Mouse (Mus musculus) R1 (cell line): Measurements from ENCODE around the gene Gtdc1.

Experiments
- DNase-seq: peaks from one replicate; pipeline ENCODE4 v3.0.0-alpha.2; 2018; ENCODE audit warnings: low read depth, low spot score

The Gtdc1 gene

GRCm38 (mm10) chr2:44590881-44591280 is 336.6 kb downstream of the Gtdc1 start:
- no peak for DNase-seq

- DNase-seq, result no peak
Observed at GRCm38 (mm10) chr2:44584061-44584460, 343.4 kb downstream of the Gtdc1 start.

- no peak for DNase-seq
Observed at GRCm38 (mm10) chr2:44583491-44583890, 344.0 kb downstream of the Gtdc1 start.

GRCm38 (mm10) chr2:44571810-44572209 is 355.6 kb downstream of the Gtdc1 start:
- DNase-seq, result no peak

- no peak for DNase-seq
Observed at GRCm38 (mm10) chr2:44571156-44571555, 356.3 kb downstream of the Gtdc1 start.

GRCm38 (mm10) chr2:44569140-44569952 is 358.1 kb downstream of the Gtdc1 start:
- no peak for DNase-seq

- DNase-seq, result no peak
Observed at GRCm38 (mm10) chr2:44564776-44565692, 362.4 kb downstream of the Gtdc1 start.

GRCm38 (mm10) chr2:44561789-44562188 is 365.7 kb downstream of the Gtdc1 start:
- no peak for DNase-seq

- no peak for DNase-seq
Observed at GRCm38 (mm10) chr2:44559242-44559944, 368.1 kb downstream of the Gtdc1 start.

- DNase-seq, result no peak
Observed at GRCm38 (mm10) chr2:44557669-44558281, 369.7 kb downstream of the Gtdc1 start.

- DNase-seq, result peak; percentile 21
Observed at GRCm38 (mm10) chr2:44556861-44557592, 370.4 kb downstream of the Gtdc1 start.

GRCm38 (mm10) chr2:44554716-44555115 is 372.7 kb downstream of the Gtdc1 start:
- no peak for DNase-seq

GRCm38 (mm10) chr2:44549311-44549710 is 378.1 kb downstream of the Gtdc1 start:
- no peak for DNase-seq

GRCm38 (mm10) chr2:44542775-44543174 is 384.7 kb downstream of the Gtdc1 start:
- no peak for DNase-seq

GRCm38 (mm10) chr2:44541726-44542125 is 385.7 kb downstream of the Gtdc1 start:
- DNase-seq, result no peak

GRCm38 (mm10) chr2:44540881-44541280 is 386.6 kb downstream of the Gtdc1 start:
- no peak for DNase-seq

- no peak for DNase-seq
Observed at GRCm38 (mm10) chr2:44539121-44539634, 388.3 kb downstream of the Gtdc1 start.

- peak; percentile 66 for DNase-seq
Observed at GRCm38 (mm10) chr2:44538135-44538534, 389.3 kb downstream of the Gtdc1 start.

GRCm38 (mm10) chr2:44535760-44536159 is 391.7 kb downstream of the Gtdc1 start:
- DNase-seq, result peak; percentile 19

GRCm38 (mm10) chr2:44535136-44535675 is 392.3 kb downstream of the Gtdc1 start:
- no peak for DNase-seq
